Mouse (Mus musculus) cerebellum, adult 8-10 months (tissue): ENCODE results near the gene Relch.
"Not testable (repeated sequence)": the region's sequence is repeated elsewhere in the genome, so short reads cannot be mapped to it uniquely, and the experiment has no call there.

ENCODE experiments used
- DNase-seq: peaks from one replicate; pipeline ENCODE4 v3.0.0; 2022

Gene Relch

DNA sequence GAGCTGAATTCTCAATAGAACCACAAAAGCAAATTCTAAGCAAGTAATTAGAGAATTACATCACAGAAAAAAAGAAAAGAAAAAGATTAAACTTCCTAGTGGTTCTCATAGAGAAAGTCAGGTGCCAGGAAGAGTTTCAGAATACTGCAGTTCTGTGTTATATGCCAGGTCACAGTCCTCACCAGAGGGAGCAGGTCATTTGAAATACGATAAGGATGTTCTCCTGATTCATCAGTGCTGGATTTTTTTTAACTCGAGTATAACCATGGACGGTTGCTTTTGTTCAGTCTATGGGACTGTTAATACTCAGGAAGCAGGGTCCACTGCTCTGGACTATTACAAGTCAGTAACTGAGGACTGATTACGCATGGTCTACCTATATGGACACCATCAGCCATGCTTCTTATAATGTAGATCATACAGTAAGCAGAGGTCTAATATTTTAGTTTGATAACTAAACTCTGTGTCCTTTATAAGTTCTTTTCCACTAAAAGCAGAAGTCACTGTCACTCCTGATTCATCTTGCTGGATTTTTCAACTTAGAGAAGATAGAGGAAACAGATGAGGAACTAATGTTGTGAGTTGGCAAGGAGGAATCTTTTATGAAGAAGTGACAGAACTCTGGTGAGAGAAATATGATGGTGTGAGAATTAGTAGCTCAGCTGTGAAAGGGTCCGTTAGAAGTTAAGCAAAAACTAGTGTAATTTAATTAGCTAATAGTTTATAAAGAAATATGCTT, 83.4 kb downstream of the Relch start:
- no peak for DNase-seq

DNA sequence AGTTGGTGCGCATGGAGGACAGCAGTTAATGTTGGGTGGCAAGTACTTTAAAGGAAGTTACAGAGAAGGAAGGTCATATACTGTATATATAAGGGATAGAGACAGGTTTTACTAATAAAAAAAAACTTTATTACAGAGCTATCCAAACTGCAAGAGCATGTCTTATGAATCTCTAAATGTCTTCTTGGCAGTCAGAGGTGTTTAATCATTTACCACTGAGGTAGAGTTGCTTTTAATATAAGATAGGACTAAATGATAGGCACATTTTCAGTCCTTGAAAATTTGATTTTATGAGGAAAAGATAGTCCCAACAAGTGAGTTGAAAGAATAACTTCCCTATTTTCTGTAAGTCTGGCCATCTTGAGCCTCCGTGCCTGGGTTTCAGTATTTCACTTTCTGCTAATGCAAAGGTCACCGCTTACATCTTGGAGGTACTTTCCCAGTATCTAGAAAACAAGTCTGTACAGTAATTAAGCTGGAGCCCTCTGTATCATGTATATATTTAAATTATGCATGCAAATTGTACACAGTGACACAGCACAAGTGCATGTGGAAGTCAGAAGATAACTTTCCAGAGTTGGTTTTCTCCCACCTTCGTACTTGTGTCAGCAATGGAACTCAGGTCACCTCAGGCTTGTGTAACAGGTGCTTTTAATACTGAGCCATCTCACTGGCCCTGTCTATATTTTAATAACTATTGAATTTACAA, 84.6 kb downstream of the Relch start:
- no peak for DNase-seq

- no peak for DNase-seq
Observed at GRCm38 (mm10) chr1:105752196-105752595, 88.5 kb downstream of the Relch start.

- no peak for DNase-seq
Observed at GRCm38 (mm10) chr1:105752944-105753343, 89.3 kb downstream of the Relch start.

DNA sequence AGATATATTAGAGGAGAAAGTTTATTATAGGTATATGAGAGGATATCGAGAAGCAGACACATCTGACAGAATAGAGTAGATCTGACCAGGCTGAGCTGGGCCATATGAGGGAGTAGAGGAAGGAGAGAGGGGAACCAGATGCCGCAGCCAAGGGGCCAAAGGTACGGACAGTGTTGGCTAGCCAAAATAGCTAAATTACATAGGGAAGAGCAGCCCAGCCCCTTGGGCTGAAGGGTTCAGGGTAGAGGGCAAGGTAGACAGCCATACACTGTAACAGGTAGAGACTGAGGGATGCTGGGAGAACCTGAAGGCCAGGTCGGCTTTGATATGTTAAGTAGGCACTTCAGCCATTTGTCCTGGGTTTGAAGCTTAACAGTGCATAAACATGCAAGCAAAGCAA, 95.1 kb downstream of the Relch start:
- DNase-seq = no peak

DNA sequence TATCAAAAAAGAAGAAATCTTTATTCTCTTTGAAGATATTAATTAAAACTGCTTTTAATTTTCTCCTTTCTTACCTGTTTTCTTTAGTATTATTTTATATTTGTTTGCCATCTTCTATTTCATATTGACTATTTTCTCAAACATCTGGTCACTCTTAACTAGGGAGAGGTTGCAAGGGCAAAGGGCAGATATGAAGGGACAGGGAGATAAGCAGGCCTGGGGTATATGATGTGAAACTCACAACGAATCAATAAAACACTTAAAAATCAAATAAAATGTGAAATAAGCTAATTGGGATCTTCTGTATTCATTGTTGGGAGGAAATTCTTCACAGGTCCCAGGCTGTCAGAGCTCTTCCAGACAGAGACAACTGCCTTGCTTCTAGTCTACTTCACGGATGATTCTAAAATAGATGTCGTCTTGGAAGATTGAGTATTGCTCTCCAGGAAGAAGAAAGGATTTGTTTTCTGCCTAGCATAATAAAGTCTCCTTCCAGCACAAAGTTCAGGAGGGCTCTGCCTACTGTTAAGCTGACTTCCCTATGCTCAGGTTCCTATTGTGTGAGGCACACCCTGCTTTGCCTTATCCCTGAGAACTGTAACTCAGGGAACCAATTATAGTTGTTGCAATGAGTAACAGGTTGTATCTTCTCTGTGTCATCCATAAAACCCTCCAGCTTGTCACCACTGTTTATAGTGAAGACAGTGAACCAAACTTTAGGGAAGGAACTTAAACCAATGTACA, 95.9 kb downstream of the Relch start:
- no peak for DNase-seq

- no peak for DNase-seq
Observed at GRCm38 (mm10) chr1:105765586-105765985, 101.9 kb downstream of the Relch start.

DNA sequence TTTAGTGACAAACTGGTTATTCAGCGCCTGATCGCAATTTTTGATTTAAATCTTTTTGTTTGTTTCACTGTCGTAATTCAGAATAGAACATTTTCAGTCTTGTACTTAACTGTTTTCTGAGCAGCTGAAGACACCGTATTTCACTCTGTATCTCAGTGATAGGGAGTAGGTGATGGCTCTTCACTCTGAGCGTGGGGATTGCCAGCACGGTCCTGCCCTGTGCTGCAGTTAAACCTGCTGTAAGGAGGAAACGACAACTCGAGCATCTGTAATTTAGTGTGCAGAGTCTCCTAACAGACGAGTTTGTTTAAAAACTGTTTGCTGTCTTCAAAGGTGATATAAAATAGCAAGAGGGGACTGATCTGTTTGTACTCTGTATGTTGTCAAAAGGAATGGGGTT, 102.4 kb downstream of the Relch start:
- DNase-seq = not testable (repeated sequence)

DNA sequence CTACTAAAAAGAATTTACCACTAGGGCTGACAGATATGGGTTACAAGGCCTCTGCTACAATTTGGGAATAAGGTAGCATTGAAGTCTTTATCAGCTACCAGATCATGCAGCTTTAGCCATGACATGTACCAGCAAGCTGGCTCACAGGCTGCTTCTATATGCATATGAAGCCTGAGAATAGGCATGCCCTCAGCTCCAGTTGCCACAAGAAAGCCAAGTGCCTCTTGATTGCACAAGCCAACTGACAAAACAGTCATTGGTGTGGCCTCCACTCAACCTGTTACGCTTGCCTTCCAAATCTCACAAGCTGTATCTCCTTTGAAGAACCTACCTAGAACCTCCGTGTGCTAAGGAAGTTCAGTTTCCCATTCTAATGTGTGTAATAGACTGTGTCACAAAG, 104.7 kb downstream of the Relch start:
- DNase-seq = no peak

DNA sequence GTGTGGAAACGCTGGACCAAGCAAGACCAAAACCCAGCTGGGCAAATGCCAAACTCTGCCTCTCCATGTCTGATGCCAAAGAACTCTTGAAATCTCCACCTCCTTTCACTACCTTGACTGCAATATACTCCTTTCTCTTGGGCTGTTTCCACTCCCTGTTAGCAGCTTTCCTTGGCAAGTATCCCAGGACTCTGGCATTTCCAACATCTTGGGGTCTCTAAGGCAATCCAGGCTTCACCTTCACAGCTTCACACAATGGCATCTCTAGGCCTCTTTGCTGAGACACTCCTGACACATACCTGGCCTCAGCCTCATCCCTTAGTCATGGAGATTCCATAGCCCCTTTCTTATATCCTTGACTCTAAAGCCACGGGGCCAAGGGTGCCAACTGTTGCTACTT, 107.0 kb downstream of the Relch start:
- DNase-seq = no peak

DNA sequence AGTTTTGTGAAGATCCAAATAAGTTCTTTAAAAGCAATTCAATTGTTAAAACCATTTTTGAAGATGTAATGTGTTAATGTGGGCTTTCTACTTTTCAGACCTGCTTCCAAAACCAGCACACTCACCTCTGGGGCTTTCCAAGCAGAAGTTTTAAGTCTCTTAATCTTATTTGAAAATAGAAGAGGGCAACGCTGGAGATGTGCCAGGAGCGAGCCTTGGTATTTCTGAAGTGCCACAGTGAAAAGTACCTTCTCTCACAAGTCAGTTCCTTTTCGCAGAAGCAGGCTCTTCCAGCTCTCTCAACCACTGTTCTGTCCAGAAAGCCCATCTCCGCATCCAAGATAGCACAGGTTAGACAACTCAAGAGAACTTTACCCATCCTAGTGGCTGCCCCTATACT, 112.8 kb downstream of the Relch start:
- no peak for DNase-seq

- no peak for DNase-seq
Observed at GRCm38 (mm10) chr1:105780079-105780456, 116.4 kb downstream of the Relch start.

DNA sequence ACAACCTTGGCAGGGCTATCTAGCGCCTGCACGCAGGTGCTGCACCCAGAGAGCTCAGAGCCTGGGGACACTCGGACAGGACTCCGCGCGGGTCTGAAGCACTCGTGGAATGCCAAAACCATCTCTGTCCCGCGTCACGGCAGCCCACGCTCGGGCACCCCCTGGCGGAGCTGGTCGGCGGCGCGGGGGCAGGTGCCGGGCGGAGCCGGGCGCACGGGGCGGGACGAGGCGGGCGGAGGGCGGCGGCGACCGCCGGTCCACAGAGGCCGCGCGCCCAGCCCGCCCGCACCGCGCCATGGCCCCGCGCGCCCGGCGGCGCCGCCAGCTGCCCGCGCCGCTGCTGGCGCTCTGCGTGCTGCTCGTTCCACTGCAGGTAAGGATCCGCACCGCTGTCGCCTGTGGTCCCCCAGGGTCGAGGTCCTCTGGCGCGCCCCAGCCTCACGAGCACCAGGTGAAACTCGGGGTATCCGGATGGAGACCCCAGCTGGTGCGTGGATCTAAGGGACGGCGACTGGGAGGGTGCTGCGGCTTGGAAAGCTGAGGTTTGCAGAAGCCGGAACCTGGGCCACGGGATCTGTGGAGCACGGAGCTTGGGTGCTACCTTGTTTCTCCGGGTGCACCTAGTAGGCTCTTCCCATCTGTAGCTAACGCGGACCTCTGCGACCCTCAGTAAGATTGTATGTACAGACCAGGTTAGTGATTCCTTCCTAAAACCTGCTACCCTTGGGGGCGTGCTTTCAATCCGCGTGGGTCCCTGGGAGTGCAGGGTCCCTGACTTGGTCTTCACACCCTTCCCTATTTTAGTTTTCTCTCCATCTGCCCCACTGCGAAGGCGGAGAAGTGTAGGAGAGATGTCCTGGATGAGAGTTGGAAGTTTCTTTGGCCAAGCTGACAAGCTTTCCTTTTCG, 117.0 kb downstream of the Relch start, which contains the start of gene Tnfrsf11a:
TSS of gene Tnfrsf11a (plus strand) at position 262 of the 908 bp plus-strand sequence.
- peak; percentile 67 for DNase-seq

GRCm38 (mm10) chr1:105781391-105782146, 117.9 kb downstream of the Relch start:
- peak; percentile 13 for DNase-seq

- DNase-seq = no peak
Observed at GRCm38 (mm10) chr1:105784257-105785016, 120.8 kb downstream of the Relch start.

- no peak for DNase-seq
Observed at GRCm38 (mm10) chr1:105785146-105785545, 121.5 kb downstream of the Relch start.

DNA sequence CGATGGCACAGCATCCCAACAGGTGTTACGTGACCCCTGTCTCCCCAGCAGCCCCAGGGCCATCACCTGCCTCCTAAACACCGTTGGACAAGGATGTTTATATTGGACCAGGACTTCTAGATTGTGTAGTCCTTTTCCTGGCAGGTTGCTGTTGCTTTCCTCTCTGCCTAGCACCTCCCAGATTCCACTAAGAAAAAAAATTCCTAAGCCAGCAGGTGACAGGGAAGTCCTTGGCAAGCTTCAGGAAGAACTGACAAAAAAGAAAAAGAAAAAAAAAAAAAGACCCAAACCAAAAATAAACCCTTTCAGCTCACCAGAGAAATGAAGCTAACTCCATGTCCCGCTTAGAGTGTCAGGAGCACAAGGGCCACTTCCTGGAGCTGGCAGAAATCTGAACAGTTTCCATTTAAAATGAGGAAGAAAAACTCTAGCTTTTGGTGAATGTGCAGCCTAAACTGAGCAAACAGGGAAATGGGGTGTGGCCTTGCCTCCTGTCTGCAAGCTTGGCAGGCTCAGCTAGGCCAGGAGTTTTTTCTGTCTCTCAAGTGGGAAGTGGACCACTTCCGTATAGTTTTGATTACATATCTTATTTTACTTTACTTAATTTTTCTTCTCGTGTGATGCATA, 123.2 kb downstream of the Relch start:
- DNase-seq = no peak

DNA sequence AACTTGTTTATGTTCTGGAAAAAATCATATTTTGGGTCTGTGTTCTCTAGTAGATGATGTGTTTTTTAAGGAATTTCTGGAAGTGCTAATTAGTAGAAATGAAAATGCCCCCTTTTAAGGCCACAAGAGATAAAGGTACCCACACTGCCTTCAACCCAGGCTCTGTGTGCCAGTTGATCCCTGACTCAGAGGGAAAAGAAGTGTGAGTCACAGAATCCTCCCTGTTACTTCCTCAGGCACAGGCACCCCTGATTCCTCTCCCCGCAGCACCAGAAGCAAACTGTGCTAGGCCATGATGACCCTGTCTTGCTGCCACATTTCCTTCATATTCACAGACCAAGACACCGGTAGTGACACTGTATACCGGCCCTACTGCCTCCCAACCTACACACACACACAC, 126.4 kb downstream of the Relch start:
- DNase-seq = no peak

GRCm38 (mm10) chr1:105794670-105795069, 131.0 kb downstream of the Relch start:
- no peak for DNase-seq

DNA sequence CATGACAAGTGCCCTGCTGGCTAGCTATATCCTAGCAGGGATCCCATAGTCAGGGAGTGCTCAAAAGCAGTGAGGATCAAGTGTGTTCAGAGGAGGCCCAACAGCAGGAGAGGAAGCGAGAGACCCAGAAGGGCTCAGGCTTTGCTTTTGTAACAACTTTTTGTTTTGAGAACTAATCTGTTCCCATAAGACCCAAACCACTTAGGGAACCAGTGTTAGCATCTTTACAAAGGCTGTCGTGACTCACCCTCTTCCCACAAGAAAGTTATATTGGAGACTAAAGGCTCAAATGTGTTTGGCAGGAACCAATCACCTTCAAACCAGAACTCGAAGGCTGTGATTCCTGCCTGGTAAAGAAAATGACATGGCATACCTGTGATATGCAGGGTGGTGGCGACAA, 132.0 kb downstream of the Relch start:
- no peak for DNase-seq

- no peak for DNase-seq
Observed at GRCm38 (mm10) chr1:105800570-105800969, 136.9 kb downstream of the Relch start.
